Mouse (Mus musculus) cerebellum, adult 9-11 months (tissue): Measurements from ENCODE around the gene Atp2b2.
A peak's percentile ranks its signal among the peaks of the same experiment; 100 is the strongest.

ENCODE experiments used
- DNase-seq: peaks from one replicate; pipeline ENCODE4 v3.0.0; 2022

The Atp2b2 gene

GRCm38 (mm10) chr6:113695766-113696355 is 346.6 kb downstream of the Atp2b2 start:
- DNase-seq: peak; percentile 39

- no peak for DNase-seq
These were observed 347.2 kb downstream of the Atp2b2 start for GRCm38 (mm10) chr6:113695203-113695602.
